Mouse (Mus musculus) 416B (cell line): Measurements from ENCODE around the gene Ppp4r3b.

Experiments
- DNase-seq: peaks from one replicate; pipeline ENCODE4 v3.0.0; 2011; ENCODE audit warnings: low read depth

The Ppp4r3b gene

GRCm38 (mm10) chr11:29172563-29173124 is at the start of gene Ppp4r3b:
TSS of gene Ppp4r3b (plus strand) at chr11:29172890.
- DNase-seq, result peak; percentile 99

GRCm38 (mm10) chr11:29129862-29130384 is 42.8 kb upstream of the Ppp4r3b start:
- DNase-seq, result no peak

DNA sequence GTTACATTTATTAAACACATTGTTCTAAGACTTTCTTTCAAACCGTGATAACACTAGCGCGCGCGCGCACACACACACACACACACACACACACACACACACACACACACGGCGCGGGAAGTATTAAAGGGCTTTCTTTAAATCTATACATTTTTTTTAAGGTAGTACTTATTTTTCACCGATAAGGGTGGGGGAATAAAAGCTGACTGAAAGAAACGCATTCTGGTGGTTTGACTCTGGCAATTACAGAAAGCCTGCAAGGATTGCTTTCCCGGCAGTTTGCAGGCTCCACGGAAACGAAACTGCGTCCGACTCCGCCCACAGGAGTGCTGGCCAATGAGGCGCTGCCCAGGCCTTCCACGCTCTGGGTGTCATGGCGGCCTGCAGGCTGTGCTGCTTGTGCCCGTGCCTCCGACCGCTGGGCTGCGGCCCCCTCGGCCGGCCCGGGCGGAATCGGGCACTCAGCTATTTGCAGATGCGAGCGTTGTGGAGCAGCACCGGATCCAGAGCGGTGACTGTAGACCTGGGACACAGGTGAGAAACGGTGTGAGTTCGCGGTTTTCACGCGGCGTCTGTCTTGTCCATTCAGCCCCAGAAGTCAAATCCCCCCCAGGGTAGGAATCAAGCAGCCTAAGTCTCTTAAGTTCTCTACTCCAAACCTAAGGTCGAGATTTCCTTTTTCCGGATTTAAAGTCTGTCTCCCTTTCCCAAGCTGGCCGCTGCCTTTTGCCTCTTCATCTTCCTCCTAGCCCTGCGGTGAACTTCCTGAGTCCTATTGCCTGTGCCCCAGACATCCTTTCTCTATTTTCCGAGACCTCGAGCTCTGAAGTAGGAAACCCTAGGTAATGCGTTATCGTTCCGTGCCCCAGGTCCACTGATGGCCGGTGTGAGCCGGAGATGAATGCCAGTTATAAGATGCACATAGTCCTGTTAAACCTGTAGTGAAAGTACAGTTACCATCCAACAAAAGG is 42.0 kb upstream of the Ppp4r3b start, which contains the start of gene Pnpt1:
Gene Pnpt1 (plus strand): TSS at position 360 of the 971 bp plus-strand sequence.
- peak; percentile 92 for DNase-seq

GRCm38 (mm10) chr11:29140671-29141070 is 32.0 kb upstream of the Ppp4r3b start:
- no peak for DNase-seq

DNA sequence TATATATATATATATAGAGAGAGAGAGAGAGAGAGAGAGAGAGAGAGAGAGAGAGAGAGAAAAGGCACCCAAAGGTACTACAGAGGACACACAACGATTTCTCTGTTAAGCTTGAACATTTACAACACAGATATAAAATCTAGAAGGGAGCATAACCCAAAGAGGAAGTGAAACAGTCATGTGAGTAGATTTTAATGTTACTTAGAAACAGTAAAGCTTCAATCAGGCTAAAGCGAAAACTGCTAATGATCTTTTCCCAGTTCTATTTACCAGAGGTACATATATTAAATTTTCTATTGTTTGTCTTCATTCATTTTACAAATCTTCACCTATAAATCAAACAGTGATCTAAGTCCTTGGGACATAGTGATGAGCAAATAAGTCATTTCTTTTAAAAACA is 23.8 kb upstream of the Ppp4r3b start:
- no peak for DNase-seq

DNA sequence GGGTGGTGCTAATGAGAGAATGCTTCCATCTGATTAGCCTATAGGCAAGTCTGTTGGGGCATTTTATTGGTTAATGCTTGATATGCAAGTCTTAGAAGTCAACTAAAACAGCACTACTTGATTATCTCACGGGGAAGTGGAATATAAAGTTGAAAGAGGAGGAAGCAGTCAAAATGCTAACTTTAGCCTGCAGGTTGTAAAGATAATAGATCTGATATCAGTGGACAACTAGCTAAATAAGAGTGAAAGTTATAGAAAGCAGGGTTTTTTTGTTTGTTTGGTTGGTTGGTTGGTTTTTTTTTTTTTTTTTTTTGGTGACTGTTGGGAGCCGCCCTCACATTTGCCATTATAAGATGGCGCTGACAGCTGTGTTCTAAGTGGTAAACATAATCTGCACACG is 9.1 kb upstream of the Ppp4r3b start:
- DNase-seq, result no peak

DNA sequence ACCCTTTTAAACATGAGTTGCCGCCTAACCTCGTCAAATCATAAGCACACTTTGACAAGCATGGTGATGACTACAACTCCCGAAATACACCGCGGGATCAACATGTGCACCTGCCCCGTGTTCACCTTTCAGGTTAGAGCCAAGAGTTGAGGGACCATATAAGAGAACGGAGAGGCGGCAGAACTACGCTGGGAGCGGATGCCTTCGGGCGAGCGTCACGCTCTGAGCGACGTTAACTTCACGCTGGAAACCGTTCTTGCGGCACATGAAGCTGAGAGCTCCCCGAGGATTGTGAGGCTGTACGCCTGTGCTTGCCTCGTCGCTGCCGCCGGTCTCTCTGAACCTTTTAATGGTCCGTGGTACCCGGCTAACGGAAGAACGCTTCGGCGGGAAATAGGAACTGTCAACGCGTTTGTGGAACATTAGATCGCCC is 715 bp upstream of the Ppp4r3b start:
- DNase-seq, result peak; percentile 56

DNA sequence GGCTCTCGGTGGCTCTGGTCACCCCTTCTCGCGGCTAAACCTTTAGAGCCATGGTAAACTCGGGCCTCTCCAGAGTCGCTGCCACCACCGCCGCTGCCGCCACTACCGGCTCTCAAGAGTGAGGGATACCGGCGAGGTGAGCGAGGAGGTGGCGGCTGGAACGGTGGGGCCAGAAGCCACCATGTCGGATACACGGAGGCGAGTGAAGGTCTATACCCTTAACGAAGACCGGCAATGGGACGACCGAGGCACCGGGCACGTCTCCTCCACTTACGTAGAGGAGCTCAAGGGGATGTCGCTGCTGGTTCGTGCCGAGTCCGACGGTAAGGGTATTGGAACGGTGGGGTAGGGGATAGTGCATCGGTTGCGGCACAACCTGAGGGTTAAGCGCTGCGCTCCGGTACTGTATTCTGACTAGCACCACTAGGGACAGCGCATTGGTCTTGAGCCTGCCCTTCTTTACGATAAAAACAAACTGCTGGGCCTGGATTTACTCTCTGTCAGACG is 488 bp downstream of the Ppp4r3b start:
- peak; percentile 81 for DNase-seq

DNA sequence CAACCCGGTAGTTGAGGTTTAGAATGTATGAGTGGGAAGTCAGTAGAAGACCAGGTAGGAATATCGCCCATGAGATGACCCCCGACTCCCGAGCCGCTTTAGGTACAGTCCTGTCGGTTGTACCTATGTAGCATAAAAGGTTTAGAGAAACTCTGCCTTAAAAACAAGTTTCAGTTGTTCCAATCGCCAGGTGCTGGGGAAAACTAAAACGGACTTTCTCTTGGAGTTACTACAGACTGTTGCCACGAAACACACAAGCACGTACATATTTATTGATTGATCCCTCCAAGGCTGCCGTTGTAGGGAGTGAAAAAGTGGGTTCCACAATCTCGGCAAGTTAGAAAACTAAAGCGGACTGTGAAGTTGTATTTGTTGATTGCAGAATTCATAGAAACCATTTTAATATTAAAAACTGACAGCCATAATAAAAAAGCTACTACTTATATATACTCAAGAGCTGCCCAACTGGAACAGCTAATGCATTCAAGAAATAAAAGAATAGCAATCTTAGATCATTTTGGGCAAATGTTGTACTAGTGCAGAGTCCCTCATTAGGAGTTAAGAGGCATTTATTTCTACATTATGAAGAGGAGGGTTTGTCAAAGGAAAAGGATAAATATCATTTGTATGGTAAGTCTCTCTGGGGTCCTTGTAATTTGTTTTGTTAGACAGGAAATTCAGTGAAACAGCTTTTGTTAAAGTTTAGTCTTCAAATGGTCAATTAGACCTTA is 1.2 kb downstream of the Ppp4r3b start:
- DNase-seq, result peak; percentile 23

- no peak for DNase-seq
Measured at GRCm38 (mm10) chr11:29179319-29179718, 6.6 kb downstream of the Ppp4r3b start.

GRCm38 (mm10) chr11:29180657-29181056 is 8.0 kb downstream of the Ppp4r3b start:
- DNase-seq, result no peak

DNA sequence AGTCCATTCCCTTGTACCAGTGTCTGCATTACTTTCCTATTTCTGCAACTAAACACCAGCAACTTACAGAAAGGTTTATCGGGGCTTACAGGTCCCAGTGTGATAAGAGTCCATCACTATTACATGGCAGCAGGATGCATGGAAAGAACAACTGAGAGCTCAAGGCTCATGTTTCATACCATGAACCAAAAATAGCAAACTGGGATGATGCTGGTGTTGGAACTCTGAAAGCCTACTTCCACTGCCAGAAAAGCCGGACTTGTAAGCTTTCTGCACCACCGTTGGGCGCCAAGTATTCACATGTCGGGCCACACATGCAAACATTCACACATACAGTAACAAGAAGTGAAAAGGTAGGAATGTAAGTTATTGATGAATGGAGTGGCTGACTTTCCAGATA is 9.1 kb downstream of the Ppp4r3b start:
- no peak for DNase-seq

GRCm38 (mm10) chr11:29188981-29189380 is 16.3 kb downstream of the Ppp4r3b start:
- DNase-seq, result peak; percentile 50

GRCm38 (mm10) chr11:29203653-29204052 is 31.0 kb downstream of the Ppp4r3b start:
- peak; percentile 48 for DNase-seq

DNA sequence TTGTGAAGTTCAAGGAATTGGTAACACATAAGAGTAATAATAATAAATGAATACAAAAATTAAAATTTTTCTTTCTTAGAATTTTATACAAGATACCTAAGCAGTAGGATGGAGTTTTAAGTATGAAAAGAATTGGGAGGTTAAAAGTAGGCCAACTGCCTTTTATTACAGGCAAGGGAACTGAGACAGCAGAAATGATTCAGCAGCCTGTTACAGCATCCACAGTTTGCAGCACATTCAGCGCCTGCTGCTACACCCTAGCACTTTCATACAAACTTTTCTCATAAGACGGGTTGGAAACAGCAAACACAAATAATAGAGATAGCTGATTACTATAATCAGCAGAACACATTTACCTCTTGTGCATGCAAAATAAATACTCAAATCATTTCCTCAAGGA is 37.1 kb downstream of the Ppp4r3b start:
- no peak for DNase-seq

DNA sequence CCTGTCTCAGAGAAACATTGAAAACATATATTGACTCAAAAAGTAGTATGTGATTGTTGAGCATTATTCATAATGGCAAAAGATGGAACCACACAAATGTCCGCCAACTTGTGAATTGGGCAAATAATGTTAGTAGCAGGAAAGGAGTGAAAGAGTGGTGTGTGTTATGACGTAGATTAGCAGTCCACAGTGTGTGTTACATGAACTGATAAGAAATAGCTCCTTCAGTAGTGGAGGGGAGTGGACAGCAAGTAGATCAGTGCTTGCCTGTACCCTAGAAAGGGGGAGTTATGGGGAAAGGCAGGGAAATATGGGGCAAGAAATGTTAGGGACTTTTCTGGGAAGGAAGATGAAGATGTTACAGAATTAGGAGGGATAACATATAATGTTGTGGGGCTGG is 43.5 kb downstream of the Ppp4r3b start:
- DNase-seq, result no peak

GRCm38 (mm10) chr11:29219055-29219454 is 46.4 kb downstream of the Ppp4r3b start:
- no peak for DNase-seq

GRCm38 (mm10) chr11:29222310-29222709 is 49.6 kb downstream of the Ppp4r3b start:
- DNase-seq, result no peak

DNA sequence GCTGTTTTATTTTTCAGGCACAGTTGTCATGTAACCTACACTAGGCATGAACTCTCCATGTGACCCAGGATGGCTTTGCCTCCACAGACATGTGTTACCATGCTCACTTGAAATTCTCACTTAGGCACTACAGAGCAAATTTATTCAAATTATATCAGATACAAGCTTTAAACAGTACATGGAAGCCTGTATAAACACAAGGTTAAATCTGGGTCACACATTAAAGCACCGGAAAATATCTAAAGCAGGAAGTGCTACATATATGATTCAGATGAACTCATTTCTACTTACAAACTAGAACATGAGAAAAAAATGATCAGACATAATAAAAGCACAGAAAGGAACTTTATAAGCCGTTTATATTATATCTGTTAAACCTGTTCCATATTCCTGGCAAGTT is 52.1 kb downstream of the Ppp4r3b start:
- DNase-seq, result no peak

- DNase-seq, result no peak
Measured at GRCm38 (mm10) chr11:29228957-29229356, 56.3 kb downstream of the Ppp4r3b start.

- no peak for DNase-seq
Measured at GRCm38 (mm10) chr11:29233569-29233968, 60.9 kb downstream of the Ppp4r3b start.

- no peak for DNase-seq
Measured at GRCm38 (mm10) chr11:29237364-29237763, 64.7 kb downstream of the Ppp4r3b start.
